Mouse (Mus musculus): ENCODE measurements around the gene Elmsan1. TPM values are rescaled to one million over a fixed set of nuclear protein-coding genes. Genes with fewer than 3 reads are reported as not detected.

The Elmsan1 gene
- polyA plus RNA-seq, 1 experiment from 2014 or later = 7.4 TPM

DNA sequence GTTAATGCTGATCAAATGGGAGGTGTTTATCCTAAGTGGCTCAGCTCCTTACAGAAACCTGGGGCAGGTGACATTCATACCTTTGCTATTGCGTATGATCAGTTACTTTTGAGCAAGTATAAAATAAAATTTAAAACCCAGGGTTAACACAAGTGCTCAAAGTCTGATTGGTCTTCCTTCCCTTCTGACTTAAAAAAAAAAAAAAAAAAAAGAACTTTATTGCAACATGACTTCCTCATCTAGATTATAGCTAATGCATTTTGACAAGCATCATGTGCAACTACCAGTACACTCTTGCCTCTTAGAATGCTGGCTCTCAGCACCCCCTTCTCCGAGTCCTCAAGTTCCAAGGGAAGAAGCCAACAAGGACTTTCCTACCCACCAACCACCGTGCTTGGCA is 46.5 kb downstream of the Elmsan1 start:
- H3K36me3 ChIP-seq (ENCODE audit: control insufficient read depth, insufficient read depth, low read length) = peaks cover 31% of the 10 kb centered on the region
- no peak overlapping the region for H3K4me3 ChIP-seq (ENCODE audit: control insufficient read depth in 1 of 2, insufficient read depth in 1 of 2, low read depth in 1 of 2, low read length in 2 of 2)
- no peaks in the 10 kb centered on the region for H3K27me3 ChIP-seq (ENCODE audit: control insufficient read depth, insufficient read depth, low read length)
- H3K27ac ChIP-seq (replicated peaks in 1 of 2; ENCODE audit: control insufficient read depth in 1 of 2, insufficient read depth in 1 of 2, low read depth in 2 of 2, low read length in 2 of 2) = no peak overlapping the region
- no peak overlapping the region for H3K9ac ChIP-seq (ENCODE audit: low read length)
- no peaks in the 10 kb centered on the region for H3K9me3 ChIP-seq (ENCODE audit: control insufficient read depth, low read length)
- no peak for ATAC-seq (ENCODE audit: insufficient number of reproducible peaks, insufficient read depth, low FRiP score, low read depth)
- peaks cover 24 to 33% of the 10 kb centered on the region in 2 experiments for H3K4me1 ChIP-seq (ENCODE audit: control insufficient read depth in 2 of 2, insufficient read depth in 2 of 2, low read length in 2 of 2)
- 92% methylated on average over 3 of the region's 3 CpGs for WGBS
- H3K4me2 ChIP-seq (ENCODE audit: low read length) = no peak overlapping the region

DNA sequence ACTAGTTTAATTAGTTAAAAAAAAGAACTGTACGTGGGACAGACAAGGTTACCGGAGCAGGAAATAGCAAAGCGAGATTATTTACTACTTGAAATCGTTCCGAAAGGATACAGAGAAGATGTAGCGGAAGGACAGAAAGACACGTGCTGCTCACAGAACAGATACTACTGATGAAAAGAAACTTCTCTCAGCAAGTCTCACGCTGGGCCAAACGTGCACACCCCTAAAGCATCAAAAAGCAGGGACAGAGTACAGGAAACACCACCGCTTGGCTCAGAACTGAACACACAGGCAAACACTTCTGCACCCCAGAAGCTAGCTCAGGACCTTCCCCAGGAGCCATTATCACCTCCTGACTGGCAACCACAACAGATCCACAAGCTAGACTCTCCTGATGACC is 48.1 kb downstream of the Elmsan1 start:
- peaks cover 9 to 25% of the 10 kb centered on the region in 2 experiments; a peak in 3 of 4 replicates for H3K4me1 ChIP-seq (ENCODE audit: control insufficient read depth in 2 of 2, insufficient read depth in 2 of 2, low read length in 2 of 2)
- H3K27me3 ChIP-seq (ENCODE audit: control insufficient read depth, insufficient read depth, low read length) = no peaks in the 10 kb centered on the region
- 85% methylated on average over 10 of the region's 10 CpGs for WGBS
- H3K27ac ChIP-seq (replicated peaks in 1 of 2; ENCODE audit: control insufficient read depth in 1 of 2, insufficient read depth in 1 of 2, low read depth in 2 of 2, low read length in 2 of 2) = no peak overlapping the region
- H3K4me2 ChIP-seq (ENCODE audit: low read length) = no peak overlapping the region
- no peak overlapping the region for H3K4me3 ChIP-seq (ENCODE audit: control insufficient read depth in 1 of 2, insufficient read depth in 1 of 2, low read depth in 1 of 2, low read length in 2 of 2)
- no peaks in the 10 kb centered on the region for H3K9me3 ChIP-seq (ENCODE audit: control insufficient read depth, low read length)
- no peak overlapping the region for H3K9ac ChIP-seq (ENCODE audit: low read length)
- peaks cover 31% of the 10 kb centered on the region for H3K36me3 ChIP-seq (ENCODE audit: control insufficient read depth, insufficient read depth, low read length)
- ATAC-seq (ENCODE audit: insufficient number of reproducible peaks, insufficient read depth, low FRiP score, low read depth) = no peak

DNA sequence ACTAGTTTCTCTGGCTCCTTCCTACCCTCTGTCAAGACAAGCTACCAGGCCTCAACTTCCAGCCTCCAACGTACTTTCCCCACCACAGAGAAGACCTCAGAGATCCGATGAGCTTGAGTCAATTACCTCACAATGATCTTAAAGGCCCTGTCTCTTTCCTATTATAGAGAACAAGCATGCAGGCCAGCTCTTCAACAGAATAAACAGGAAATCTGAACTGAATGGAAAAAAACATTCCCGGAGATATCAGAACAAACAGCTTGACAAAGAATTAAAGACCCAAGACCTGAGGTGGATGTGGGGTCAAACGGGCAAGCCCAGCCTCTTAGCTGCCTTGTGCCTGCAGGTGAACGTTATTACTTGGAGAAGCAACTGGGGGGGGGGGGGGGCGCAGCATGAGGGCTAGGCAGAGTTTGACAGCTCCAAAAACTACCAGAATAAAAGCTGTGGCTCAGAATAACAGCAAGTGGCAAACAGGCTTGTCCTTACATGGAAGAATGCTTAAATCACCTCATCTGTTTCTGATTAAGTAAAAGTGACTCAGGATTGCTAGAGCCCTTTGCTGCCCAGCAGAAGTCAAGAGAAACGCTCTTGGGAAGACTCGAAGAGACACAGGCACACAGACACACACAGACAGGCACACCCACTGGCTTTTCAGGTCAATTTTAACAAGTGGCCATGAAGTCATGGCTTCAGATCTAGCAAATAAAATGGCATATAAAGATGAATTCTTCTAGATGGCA is 52.9 kb downstream of the Elmsan1 start:
- 41% methylated on average over 8 of the region's 8 CpGs for WGBS
- H3K36me3 ChIP-seq (ENCODE audit: control insufficient read depth, insufficient read depth, low read length) = peaks cover 12% of the 10 kb centered on the region
- H3K27ac ChIP-seq (replicated peaks in 1 of 2; ENCODE audit: control insufficient read depth in 1 of 2, insufficient read depth in 1 of 2, low read depth in 2 of 2, low read length in 2 of 2) = no peak overlapping the region
- no peak overlapping the region for H3K4me2 ChIP-seq (ENCODE audit: low read length)
- no peaks in the 10 kb centered on the region for H3K27me3 ChIP-seq (ENCODE audit: control insufficient read depth, insufficient read depth, low read length)
- no peaks in the 10 kb centered on the region for H3K9me3 ChIP-seq (ENCODE audit: control insufficient read depth, low read length)
- no peak overlapping the region for H3K9ac ChIP-seq (ENCODE audit: low read length)
- peaks cover 4 to 20% of the 10 kb centered on the region in 2 experiments for H3K4me1 ChIP-seq (ENCODE audit: control insufficient read depth in 2 of 2, insufficient read depth in 2 of 2, low read length in 2 of 2)
- no peak for ATAC-seq (ENCODE audit: insufficient number of reproducible peaks, insufficient read depth, low FRiP score, low read depth)
- H3K4me3 ChIP-seq (ENCODE audit: control insufficient read depth in 1 of 2, insufficient read depth in 1 of 2, low read depth in 1 of 2, low read length in 2 of 2) = no peak overlapping the region

DNA sequence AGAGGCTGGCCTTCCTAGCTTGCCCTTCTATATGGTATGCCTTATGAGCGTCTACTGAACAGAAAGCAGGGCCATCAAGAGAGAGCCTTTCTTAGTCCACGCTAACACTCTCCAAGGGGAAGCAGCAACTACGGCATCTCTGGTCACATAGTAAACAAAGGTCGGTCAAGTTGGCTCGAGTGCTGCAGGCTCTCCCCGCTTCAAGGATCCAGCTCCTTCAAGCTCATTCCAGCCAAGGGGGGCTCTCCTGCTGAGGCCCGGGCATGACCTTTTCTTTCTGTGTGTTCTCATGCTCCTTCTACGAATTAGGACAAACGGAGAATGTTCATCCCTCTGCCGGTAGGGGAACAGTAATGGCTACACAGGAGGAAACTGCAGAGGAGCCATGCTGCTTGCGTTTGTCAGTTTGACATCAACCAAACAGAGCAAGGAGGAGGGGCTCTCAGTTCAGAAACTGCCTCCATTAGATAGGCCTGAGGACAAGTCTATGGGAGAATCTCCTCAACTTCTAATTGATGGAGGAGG is 55.0 kb downstream of the Elmsan1 start:
- no peak overlapping the region for H3K4me2 ChIP-seq (ENCODE audit: low read length)
- peaks cover 4 to 20% of the 10 kb centered on the region in 2 experiments for H3K4me1 ChIP-seq (ENCODE audit: control insufficient read depth in 2 of 2, insufficient read depth in 2 of 2, low read length in 2 of 2)
- no peak overlapping the region for H3K27ac ChIP-seq (replicated peaks in 1 of 2; ENCODE audit: control insufficient read depth in 1 of 2, insufficient read depth in 1 of 2, low read depth in 2 of 2, low read length in 2 of 2)
- peaks cover 33% of the 10 kb centered on the region for H3K36me3 ChIP-seq (ENCODE audit: control insufficient read depth, insufficient read depth, low read length)
- no peaks in the 10 kb centered on the region for H3K27me3 ChIP-seq (ENCODE audit: control insufficient read depth, insufficient read depth, low read length)
- H3K9ac ChIP-seq (ENCODE audit: low read length) = no peak overlapping the region
- no peaks in the 10 kb centered on the region for H3K9me3 ChIP-seq (ENCODE audit: control insufficient read depth, low read length)
- no peak for ATAC-seq (ENCODE audit: insufficient number of reproducible peaks, insufficient read depth, low FRiP score, low read depth)
- no peak overlapping the region for H3K4me3 ChIP-seq (ENCODE audit: control insufficient read depth in 1 of 2, insufficient read depth in 1 of 2, low read depth in 1 of 2, low read length in 2 of 2)
- WGBS = 87% methylated on average over 11 of the region's 11 CpGs

DNA sequence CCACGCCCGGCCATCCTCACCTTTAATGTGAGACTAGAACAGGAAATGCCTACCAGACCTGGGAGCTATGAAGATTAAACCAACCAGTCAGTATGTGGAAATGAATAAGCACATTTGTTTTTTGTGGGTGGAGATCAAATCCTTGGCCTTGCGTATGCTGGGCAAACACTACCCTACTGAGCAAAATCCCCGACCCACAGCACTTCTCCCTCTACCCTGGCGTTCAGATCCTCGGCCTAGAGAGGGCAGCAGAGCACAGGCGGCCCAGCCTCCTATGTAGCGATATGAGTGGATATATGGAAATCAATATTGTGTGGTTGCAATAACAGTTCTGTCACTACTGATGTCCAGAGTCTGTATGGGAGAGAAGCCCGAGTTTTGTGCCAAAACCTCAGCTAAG is 55.5 kb downstream of the Elmsan1 start:
- ATAC-seq (ENCODE audit: insufficient number of reproducible peaks, insufficient read depth, low FRiP score, low read depth) = no peak
- H3K9ac ChIP-seq (ENCODE audit: low read length) = no peak overlapping the region
- H3K27ac ChIP-seq (replicated peaks in 1 of 2; ENCODE audit: control insufficient read depth in 1 of 2, insufficient read depth in 1 of 2, low read depth in 2 of 2, low read length in 2 of 2) = no peak overlapping the region
- H3K27me3 ChIP-seq (ENCODE audit: control insufficient read depth, insufficient read depth, low read length) = no peaks in the 10 kb centered on the region
- no peaks in the 10 kb centered on the region for H3K9me3 ChIP-seq (ENCODE audit: control insufficient read depth, low read length)
- no peak overlapping the region for H3K4me2 ChIP-seq (ENCODE audit: low read length)
- no peak overlapping the region for H3K4me3 ChIP-seq (ENCODE audit: control insufficient read depth in 1 of 2, insufficient read depth in 1 of 2, low read depth in 1 of 2, low read length in 2 of 2)
- peaks cover 4 to 20% of the 10 kb centered on the region in 2 experiments for H3K4me1 ChIP-seq (ENCODE audit: control insufficient read depth in 2 of 2, insufficient read depth in 2 of 2, low read length in 2 of 2)
- 82% methylated on average over 9 of the region's 9 CpGs for WGBS
- peaks cover 38% of the 10 kb centered on the region for H3K36me3 ChIP-seq (ENCODE audit: control insufficient read depth, insufficient read depth, low read length)

DNA sequence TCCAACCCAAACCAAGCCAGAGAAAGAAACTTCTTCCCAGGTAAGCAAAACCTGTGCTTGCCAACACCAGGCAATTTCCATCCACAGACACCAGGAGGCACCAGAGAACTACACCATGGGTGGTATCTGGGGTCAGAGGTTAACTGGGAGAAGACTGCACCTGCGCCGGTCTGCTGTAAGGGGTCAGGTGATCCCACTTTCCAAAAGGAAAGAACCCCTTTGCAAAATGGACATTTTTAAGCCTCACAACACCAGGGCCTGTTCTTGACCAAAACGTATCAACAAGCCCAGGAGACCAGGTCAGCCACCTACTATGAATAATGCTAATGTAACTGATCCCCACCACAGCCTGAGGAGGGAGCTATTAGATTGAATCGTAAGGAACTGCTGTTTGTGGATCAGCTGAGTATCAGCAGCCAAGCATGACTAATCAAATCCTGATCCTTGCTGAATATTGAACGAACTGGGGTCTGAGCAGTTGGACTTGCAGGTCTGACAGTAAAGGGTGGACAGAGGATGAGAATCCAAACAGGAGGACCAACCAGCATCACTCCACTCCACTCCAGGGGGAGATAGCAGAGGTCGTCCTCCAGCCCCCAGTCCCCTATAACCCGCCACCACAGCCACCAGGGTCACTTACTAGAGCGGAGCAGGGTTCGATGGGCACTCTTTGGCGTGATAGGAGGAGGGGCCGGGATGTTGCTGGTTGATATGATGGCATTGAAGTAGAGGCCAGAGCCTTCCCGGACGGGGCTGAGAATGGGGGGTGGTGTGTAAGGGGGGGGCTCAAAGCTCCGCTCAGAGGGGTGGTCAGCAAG is 56.9 kb downstream of the Elmsan1 start:
- 81% methylated on average over 14 of the region's 14 CpGs for WGBS
- Histone ChIP-seq H3K4me1 (ENCODE audit: control insufficient read depth in 2 of 2, insufficient read depth in 2 of 2, low read length in 2 of 2) (peaks cover 4 to 24% of the 10 kb centered on the region in 2 experiments), H3K4me2 (ENCODE audit: low read length) (no peak overlapping the region)

DNA sequence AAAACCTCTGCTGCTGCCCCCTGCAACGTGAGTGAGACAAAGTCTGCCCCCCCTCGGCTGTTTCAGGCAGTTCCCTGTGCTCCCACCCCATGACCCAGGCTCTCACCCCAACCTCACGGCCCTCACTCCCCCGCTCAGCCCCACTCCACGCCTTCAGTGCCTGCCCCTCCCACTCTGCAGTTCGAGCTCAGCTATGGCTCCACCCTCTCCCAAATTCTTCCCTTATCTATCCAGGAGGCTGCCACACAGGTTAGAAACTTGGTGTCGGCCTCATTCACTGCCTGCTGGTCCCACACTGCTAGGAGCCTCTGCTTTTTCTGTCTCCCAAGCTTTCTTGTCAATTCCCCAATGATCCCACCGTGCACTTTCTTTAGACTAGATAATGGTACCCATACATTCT is 57.6 kb downstream of the Elmsan1 start:
- H3K27ac ChIP-seq (replicated peaks in 1 of 2; ENCODE audit: control insufficient read depth in 1 of 2, insufficient read depth in 1 of 2, low read depth in 2 of 2, low read length in 2 of 2) = no peak overlapping the region
- H3K4me3 ChIP-seq (ENCODE audit: control insufficient read depth in 1 of 2, insufficient read depth in 1 of 2, low read depth in 1 of 2, low read length in 2 of 2) = no peak overlapping the region
- no peak overlapping the region for H3K9ac ChIP-seq (ENCODE audit: low read length)
- H3K27me3 ChIP-seq (ENCODE audit: control insufficient read depth, insufficient read depth, low read length) = no peaks in the 10 kb centered on the region
- no peak for ATAC-seq (ENCODE audit: insufficient number of reproducible peaks, insufficient read depth, low FRiP score, low read depth)
- peaks cover 4 to 21% of the 10 kb centered on the region in 2 experiments for H3K4me1 ChIP-seq (ENCODE audit: control insufficient read depth in 2 of 2, insufficient read depth in 2 of 2, low read length in 2 of 2)
- peaks cover 54% of the 10 kb centered on the region for H3K36me3 ChIP-seq (ENCODE audit: control insufficient read depth, insufficient read depth, low read length)
- WGBS = 21% methylated on average over 8 of the region's 8 CpGs
- no peak overlapping the region for H3K4me2 ChIP-seq (ENCODE audit: low read length)
- H3K9me3 ChIP-seq (ENCODE audit: control insufficient read depth, low read length) = no peaks in the 10 kb centered on the region

More for the DNA sequence above, 56.9 kb downstream of the Elmsan1 start:
- Histone ChIP-seq H3K9ac (ENCODE audit: low read length) (no peak overlapping the region), H3K9me3 (ENCODE audit: control insufficient read depth, low read length) (no peaks in the 10 kb centered on the region), H3K27me3 (ENCODE audit: control insufficient read depth, insufficient read depth, low read length) (no peaks in the 10 kb centered on the region), H3K4me3 (ENCODE audit: control insufficient read depth in 1 of 2, insufficient read depth in 1 of 2, low read depth in 1 of 2, low read length in 2 of 2) (no peak overlapping the region), H3K27ac (replicated peaks in 1 of 2; ENCODE audit: control insufficient read depth in 1 of 2, insufficient read depth in 1 of 2, low read depth in 2 of 2, low read length in 2 of 2) (no peak overlapping the region), H3K36me3 (ENCODE audit: control insufficient read depth, insufficient read depth, low read length) (peaks cover 47% of the 10 kb centered on the region)
- ATAC-seq (ENCODE audit: insufficient number of reproducible peaks, insufficient read depth, low FRiP score, low read depth) = no peak
